Mouse (Mus musculus) midbrain, embryonic 11.5 days (tissue): ENCODE measurements around the gene Fbxo2. TPM values are rescaled to one million over a fixed set of nuclear protein-coding genes. Genes with fewer than 3 reads are reported as not detected.

Experiments
- ATAC-seq: fragments of 200-750 bp; cut with Nextera tagmentation; 2 replicates; pipeline ENCODE4 v1.8.0; 2017; ENCODE audit warnings: moderate TSS enrichment, moderate library complexity; ENCODE audit not compliant: low FRiP score
- DNase-seq: peaks from one replicate; pipeline ENCODE4 v3.0.0; 2015; ENCODE audit warnings: low spot score; ENCODE audit errors: missing footprints
- H3K27ac ChIP-seq: fragments of 300-500 bp; sonication (generic); 2 replicates; pipeline ENCODE4 v1.5.1; 2014; ENCODE audit warnings: low read depth, low read length
- H3K27me3 ChIP-seq: fragments of 300-500 bp; sonication (generic); 2 replicates; pipeline ENCODE4 v1.6.1; 2014; ENCODE audit warnings: mild to moderate bottlenecking, low read length, moderate library complexity, mixed read lengths; ENCODE audit not compliant: control insufficient read depth, insufficient read depth
- H3K36me3 ChIP-seq: fragments of 300-500 bp; sonication (generic); 2 replicates; pipeline ENCODE4 v1.6.1; 2014; ENCODE audit warnings: mild to moderate bottlenecking, low read length, moderate library complexity, mixed read lengths; ENCODE audit not compliant: control insufficient read depth, insufficient read depth
- H3K4me1 ChIP-seq: fragments of 300-500 bp; sonication (generic); 2 replicates; pipeline ENCODE4 v1.6.1; 2014; ENCODE audit warnings: low read length; ENCODE audit not compliant: control insufficient read depth, insufficient read depth
- H3K4me2 ChIP-seq: fragments of 300-500 bp; sonication (generic); 2 replicates; pipeline ENCODE4 v1.6.1; 2014; ENCODE audit warnings: mild to moderate bottlenecking, moderate library complexity
- H3K4me3 ChIP-seq: fragments of 300-500 bp; sonication (generic); 2 replicates; pipeline ENCODE4 v1.5.1; 2014; ENCODE audit warnings: low read depth, low read length
- H3K9ac ChIP-seq: fragments of 300-500 bp; sonication (generic); 2 replicates; pipeline ENCODE4 v1.6.1; 2014; ENCODE audit warnings: low read length
- H3K9me3 ChIP-seq: fragments of 300-500 bp; sonication (generic); 2 replicates; pipeline ENCODE4 v1.6.1; 2016; ENCODE audit warnings: low read length; ENCODE audit not compliant: control insufficient read depth
- WGBS: fragments of 180-500 bp; shearing (Covaris S2); extraction: QIAGEN DNeasy Blood & Tissue Kit; methylation state at CpG from one replicate; pipeline ENCODE4 v1.1.7; 2014; 5-methylcytosine and 5-hydroxymethylcytosine counted together
- microRNA-seq: library from miRNA; unstranded; fragments of <30 nt; microRNA quantifications from one replicate; pipeline ENCODE4, GENCODE M21; 2017
- polyA plus RNA-seq: library from polyadenylated mRNA; unstranded; fragments of >200 nt; fragmentation: Nextera tagmentation; extraction: Ambion mirVana; gene quantifications from 2 replicates; pipeline ENCODE4 v1.2.1, GENCODE M21; 2014

The Fbxo2 gene
- polyA plus RNA-seq, 1 experiment from 2014 or later = 1.1 TPM

GRCm38 (mm10) chr4:148198721-148199120, 38.3 kb downstream of the Fbxo2 start:
- no peaks in the 10 kb centered on the region for H3K36me3 ChIP-seq
- 52% methylated on average over 10 of the region's 10 CpGs for WGBS
- no peak overlapping the region for H3K4me3 ChIP-seq
- H3K9ac ChIP-seq = no peak overlapping the region
- no peak overlapping the region for H3K27ac ChIP-seq
- no peak overlapping the region for H3K4me2 ChIP-seq
- DNase-seq (no peak), ATAC-seq (no peak)
- H3K4me1 ChIP-seq = 0 out of 2 replicates have a peak, but pooled peaks cover under 1% of the 10 kb centered on the region
- H3K9me3 ChIP-seq = no peaks in the 10 kb centered on the region
- no peaks in the 10 kb centered on the region for H3K27me3 ChIP-seq

DNA sequence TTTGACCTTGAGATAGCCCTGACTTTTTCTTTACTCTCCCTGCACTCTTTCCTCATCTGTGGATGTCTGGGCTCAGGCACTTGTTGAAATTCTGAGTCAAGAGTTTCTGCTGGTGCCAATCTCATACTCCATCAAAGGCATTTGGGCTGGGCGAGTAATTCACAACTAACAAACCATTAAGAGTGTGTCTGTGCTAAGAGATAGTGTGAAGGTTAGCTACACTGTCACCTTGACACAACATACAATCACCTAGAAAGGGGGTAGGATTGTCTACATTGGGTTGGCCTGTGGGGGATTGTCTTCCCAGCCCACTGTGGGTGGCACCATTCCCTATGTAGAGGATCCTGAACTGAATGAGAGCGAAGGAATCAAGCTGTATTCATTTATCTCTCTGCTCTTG, 43.1 kb downstream of the Fbxo2 start:
- no peak overlapping the region for H3K27ac ChIP-seq
- no peak for ATAC-seq
- H3K4me3 ChIP-seq = no peak overlapping the region

DNA sequence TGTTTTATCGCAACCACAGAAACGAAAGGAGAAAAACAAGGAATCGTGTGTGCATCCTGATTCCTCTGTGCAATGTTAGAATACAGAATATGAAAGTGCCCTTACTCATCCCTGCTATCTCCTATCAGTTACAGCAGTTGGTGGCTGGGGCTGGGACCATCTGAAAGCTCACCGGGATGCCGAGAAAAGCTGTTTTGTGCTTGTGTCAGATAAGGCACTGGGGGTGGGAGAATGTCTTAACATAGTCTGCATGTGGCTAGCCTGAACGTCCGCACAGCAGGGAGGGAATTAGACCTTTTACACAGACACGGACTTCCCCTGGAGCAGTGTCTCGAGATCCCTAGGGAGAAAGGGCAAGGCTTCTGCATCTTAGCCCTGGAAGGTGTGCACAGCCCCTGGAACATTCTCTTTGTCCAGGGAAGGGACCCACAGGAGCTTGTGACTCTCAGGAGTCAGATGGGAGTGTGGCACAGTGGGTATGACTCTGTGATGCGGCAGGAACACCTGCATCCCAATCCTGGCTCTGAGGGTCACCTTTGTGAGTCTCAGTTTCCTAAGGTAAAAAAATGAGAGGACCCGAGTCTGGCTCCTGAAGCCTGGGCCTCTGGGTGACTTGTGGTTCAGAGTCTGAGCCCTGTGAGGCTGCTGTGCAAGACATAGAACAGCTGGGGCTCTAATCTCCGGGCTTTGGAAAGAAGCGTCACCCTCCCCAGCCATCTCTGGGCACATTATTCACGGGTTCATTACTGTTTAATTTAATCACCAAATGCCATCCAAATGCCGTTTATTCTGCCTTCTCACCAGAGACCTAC, 43.8 kb downstream of the Fbxo2 start:
- Histone ChIP-seq H3K9ac (no peak overlapping the region), H3K4me1 (no peaks in the 10 kb centered on the region), H3K4me2 (no peak overlapping the region), H3K27ac (no peak overlapping the region; the same call in 1 of the 2 replicates), H3K27me3 (no peaks in the 10 kb centered on the region), H3K9me3 (no peaks in the 10 kb centered on the region), H3K36me3 (no peaks in the 10 kb centered on the region), H3K4me3 (no peak overlapping the region)
- WGBS = 52% methylated on average over 15 of the region's 15 CpGs
- ATAC-seq (no peak), DNase-seq (no peak)

More for the DNA sequence above, 43.1 kb downstream of the Fbxo2 start:
- no peak for DNase-seq
- H3K9me3 ChIP-seq = no peaks in the 10 kb centered on the region
- no peak overlapping the region for H3K9ac ChIP-seq
- H3K4me2 ChIP-seq = no peak overlapping the region
- H3K4me1 ChIP-seq = no peaks in the 10 kb centered on the region
- H3K27me3 ChIP-seq = no peaks in the 10 kb centered on the region
- 90% methylated on average over 2 of the region's 2 CpGs for WGBS
- no peaks in the 10 kb centered on the region for H3K36me3 ChIP-seq

DNA sequence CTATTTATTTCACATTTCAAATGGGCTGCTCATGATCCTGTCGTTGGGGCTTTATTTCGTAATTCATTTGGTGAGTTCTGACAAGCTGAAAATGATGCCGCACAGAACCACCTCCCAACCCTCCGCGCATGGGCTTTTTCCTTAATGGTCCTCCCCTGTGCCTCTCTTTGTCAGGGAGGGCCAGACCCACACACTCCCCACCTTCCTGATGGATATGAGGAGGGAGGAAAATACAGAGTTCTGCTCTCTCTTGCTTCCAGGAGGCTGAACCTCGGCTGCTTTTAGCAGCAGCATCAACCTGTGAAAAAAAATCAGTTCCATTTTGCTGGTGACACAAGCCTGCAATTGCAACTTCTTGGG, 44.4 kb downstream of the Fbxo2 start:
- WGBS = 65% methylated on average over 6 of the region's 6 CpGs
- no peaks in the 10 kb centered on the region for H3K4me1 ChIP-seq
- DNase-seq (no peak), ATAC-seq (no peak)
- no peaks in the 10 kb centered on the region for H3K27me3 ChIP-seq
- H3K27ac ChIP-seq = no peak overlapping the region
- no peak overlapping the region for H3K9ac ChIP-seq
- H3K36me3 ChIP-seq = no peaks in the 10 kb centered on the region
- no peak overlapping the region for H3K4me2 ChIP-seq
- H3K4me3 ChIP-seq = no peak overlapping the region
- no peaks in the 10 kb centered on the region for H3K9me3 ChIP-seq

DNA sequence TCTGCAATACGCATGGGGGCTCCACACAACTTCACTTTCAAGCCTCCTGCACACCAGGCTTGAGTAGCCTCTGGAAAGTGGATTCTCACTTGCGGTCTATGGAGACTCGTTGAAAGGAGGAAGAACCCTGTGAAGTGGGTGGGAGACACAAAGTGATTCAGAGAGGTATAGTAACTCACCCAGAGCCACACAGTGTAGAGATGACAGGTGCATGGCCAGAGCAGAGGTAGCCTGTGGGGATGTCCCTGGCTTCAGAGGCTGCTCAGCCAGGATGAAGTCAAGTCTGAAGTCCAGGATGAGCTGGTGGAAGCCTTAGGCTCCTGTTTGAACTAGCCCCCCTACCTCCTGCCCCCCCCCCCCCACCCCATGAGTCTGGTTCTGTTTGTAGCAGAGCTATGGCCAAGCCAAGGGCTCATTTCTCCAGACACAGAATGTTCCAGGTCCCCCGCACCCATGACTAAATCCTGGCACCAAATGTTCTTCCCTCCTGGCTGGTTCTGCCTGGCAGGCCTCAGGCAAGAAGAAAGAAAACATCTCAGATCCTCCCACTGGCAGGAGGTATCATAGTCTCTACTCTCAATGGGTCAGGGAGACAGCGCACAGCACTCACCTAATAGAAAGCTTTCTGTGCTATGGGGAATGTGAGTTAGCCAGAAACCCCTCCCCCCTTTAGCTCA, 54.2 kb downstream of the Fbxo2 start:
- Histone ChIP-seq H3K27ac (no peak overlapping the region), H3K9me3 (no peaks in the 10 kb centered on the region), H3K36me3 (no peaks in the 10 kb centered on the region), H3K4me2 (no peak overlapping the region), H3K4me3 (no peak overlapping the region), H3K9ac (no peak overlapping the region), H3K27me3 (peaks cover 3% of the 10 kb centered on the region; the same call in 1 of the 2 replicates), H3K4me1 (no peaks in the 10 kb centered on the region)
- 48% methylated on average over 5 of the region's 5 CpGs for WGBS
- DNase-seq (no peak), ATAC-seq (peak; percentile 33)

- no peak overlapping the region for H3K27ac ChIP-seq
- no peak for DNase-seq
- 51% methylated on average over 11 of the region's 11 CpGs for WGBS
These were observed 55.0 kb downstream of the Fbxo2 start for GRCm38 (mm10) chr4:148215264-148215900.

More at GRCm38 (mm10) chr4:148215264-148215900, 55.0 kb downstream of the Fbxo2 start:
- H3K36me3 ChIP-seq = no peaks in the 10 kb centered on the region
- H3K4me3 ChIP-seq = no peak overlapping the region
- no peak overlapping the region for H3K9ac ChIP-seq
- H3K27me3 ChIP-seq = peaks cover 3% of the 10 kb centered on the region; the same call in 1 of the 2 replicates
- H3K9me3 ChIP-seq = no peaks in the 10 kb centered on the region
- no peaks in the 10 kb centered on the region for H3K4me1 ChIP-seq
- no peak overlapping the region for H3K4me2 ChIP-seq
- no peak for ATAC-seq

Small RNAs within 50 kb of the gene (microRNA-seq; reads per million reads assigned to microRNA genes)
- gene Mir7022 = not detected

Other genes starting within 250 kb of the Fbxo2 start
- 24.2 and 25.8 TPM in 2 replicates for gene Plod1, start 223.9 kb upstream of the Fbxo2 start, polyA plus RNA-seq
- gene 2510039O18Rik, start 219.7 kb upstream of the Fbxo2 start, polyA plus RNA-seq = 14.3 and 15.3 TPM in 2 replicates
- 0.23 and 0.29 TPM in 2 replicates for gene Nppb, start 174.8 kb upstream of the Fbxo2 start, polyA plus RNA-seq
- gene Nppa, start 159.9 kb upstream of the Fbxo2 start, polyA plus RNA-seq = 0.51 and 0.68 TPM in 2 replicates
- 19.2 and 20.2 TPM in 2 replicates for gene Clcn6, start 121.8 kb upstream of the Fbxo2 start, polyA plus RNA-seq
- gene Mthfr, start 121.5 kb upstream of the Fbxo2 start, polyA plus RNA-seq = 17.8 and 18.9 TPM in 2 replicates
- gene Agtrap, start 72.6 kb upstream of the Fbxo2 start, polyA plus RNA-seq = 11.7 TPM in 2 replicates
- 82.7 and 83.6 TPM in 2 replicates for gene Mad2l2, start 30.2 kb upstream of the Fbxo2 start, polyA plus RNA-seq
- gene Draxin, start 29.9 kb upstream of the Fbxo2 start, polyA plus RNA-seq = 11.5 and 12.7 TPM in 2 replicates
- gene Fbxo6, start 8.5 kb upstream of the Fbxo2 start, polyA plus RNA-seq = 13.1 and 14.2 TPM in 2 replicates
- gene Fbxo44, start 139 bp upstream of the Fbxo2 start, polyA plus RNA-seq = 65.3 and 71.4 TPM in 2 replicates
- 2.5 and 2.9 TPM in 2 replicates for gene Disp3, start 127.3 kb downstream of the Fbxo2 start, polyA plus RNA-seq